Mouse (Mus musculus): ENCODE measurements around the gene Fam104a. TPM values are rescaled to one million over a fixed set of nuclear protein-coding genes. Genes with fewer than 3 reads are reported as not detected.

Gene Fam104a
- polyA plus RNA-seq (2014; fragmentation: Nextera tagmentation; extraction: Ambion mirVana): 42.9 and 46.1 TPM in 2 replicates

GRCm38 (mm10) chr11:113683957-113684706 lies at the start of gene Fam104a, which contains the start of gene D11Wsu47e:
Gene Fam104a (minus strand): TSS chr11:113684155.
Gene D11Wsu47e (plus strand): TSS chr11:113684412.
- peak within 1 kb of the TSS; percentile 64 for H3K9ac ChIP-seq (replicated peaks; ENCODE audit: low read length)
- no peaks in the 10 kb centered on the region for H3K9me3 ChIP-seq (ENCODE audit: control insufficient read depth, low read length)
- H3K27ac ChIP-seq (replicated peaks; ENCODE audit: low read depth, low read length): peak within 1 kb of the TSS; percentile 91
- peaks cover 17% of the 10 kb centered on the region for H3K36me3 ChIP-seq (ENCODE audit: control insufficient read depth, insufficient read depth, low read length)
- peak; percentile 95 for ATAC-seq (ENCODE audit: low FRiP score, low TSS enrichment)
- H3K4me3 ChIP-seq (replicated peaks; ENCODE audit: low read depth, low read length): peak within 1 kb of the TSS; percentile 91
- H3K27me3 ChIP-seq (ENCODE audit: control insufficient read depth, insufficient read depth, low read length): no peaks in the 10 kb centered on the region
- peak; percentile 99 for DNase-seq
- peak within 1 kb of the TSS; percentile 92 for H3K4me2 ChIP-seq (ENCODE audit: low read length)
- H3K4me1 ChIP-seq (ENCODE audit: control insufficient read depth, insufficient read depth, low read length): peaks cover 39% of the 10 kb centered on the region
- under 1% methylated on average over 73 of the region's 73 CpGs for WGBS

DNA sequence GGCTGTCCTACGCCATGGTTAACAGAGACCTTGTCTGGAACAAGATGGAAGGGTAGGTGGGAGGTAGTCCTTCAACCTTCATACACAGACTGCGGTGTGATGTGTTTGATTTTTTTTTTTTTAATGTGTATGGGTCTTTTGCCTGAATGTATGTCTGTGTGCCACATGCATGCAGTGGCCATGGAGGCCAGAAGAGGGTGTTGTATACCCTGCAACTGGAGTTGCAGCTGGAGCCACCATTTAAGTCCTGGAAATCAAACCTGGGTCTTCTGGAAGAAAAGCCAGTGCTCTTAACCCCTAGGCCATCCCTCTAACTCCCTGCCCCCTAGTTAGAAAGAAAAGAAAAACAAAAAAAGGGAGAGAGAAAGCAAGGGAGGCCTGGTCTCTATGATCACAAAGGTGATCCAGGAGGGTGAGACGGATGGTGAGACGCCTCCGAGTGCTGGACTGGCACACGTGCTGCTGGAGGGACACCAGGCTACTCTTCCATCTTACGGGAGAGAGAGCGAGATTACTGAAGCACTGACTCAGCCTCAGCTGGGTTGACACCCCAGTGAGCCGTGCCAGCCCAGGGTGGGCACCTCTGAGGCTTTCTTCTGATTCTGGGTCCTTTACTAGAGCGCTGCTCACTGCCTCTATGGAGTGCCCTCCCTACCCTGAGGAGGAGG lies 48.1 kb upstream of the Fam104a start:
- DNase-seq: no peak
- 92% methylated on average over 10 of the region's 10 CpGs for WGBS
- Histone ChIP-seq H3K27ac (replicated peaks; ENCODE audit: low read depth, low read length) (no peak overlapping the region), H3K36me3 (ENCODE audit: control insufficient read depth, insufficient read depth, low read length) (peaks cover 26% of the 10 kb centered on the region), H3K4me1 (ENCODE audit: control insufficient read depth, insufficient read depth, low read length) (no peaks in the 10 kb centered on the region), H3K27me3 (ENCODE audit: control insufficient read depth, insufficient read depth, low read length) (no peaks in the 10 kb centered on the region), H3K9ac (replicated peaks; ENCODE audit: low read length) (no peak overlapping the region), H3K4me2 (ENCODE audit: low read length) (no peak overlapping the region), H3K4me3 (replicated peaks; ENCODE audit: low read depth, low read length) (no peak overlapping the region), H3K9me3 (ENCODE audit: control insufficient read depth, low read length) (no peaks in the 10 kb centered on the region)
- no peak for ATAC-seq (ENCODE audit: low FRiP score, low TSS enrichment)

- no peak for DNase-seq
- Histone ChIP-seq H3K9me3 (ENCODE audit: control insufficient read depth, low read length) (no peaks in the 10 kb centered on the region), H3K27ac (replicated peaks; ENCODE audit: low read depth, low read length) (no peak overlapping the region), H3K4me3 (replicated peaks; ENCODE audit: low read depth, low read length) (no peak overlapping the region), H3K4me2 (ENCODE audit: low read length) (no peak overlapping the region), H3K4me1 (ENCODE audit: control insufficient read depth, insufficient read depth, low read length) (no peaks in the 10 kb centered on the region), H3K9ac (replicated peaks; ENCODE audit: low read length) (no peak overlapping the region), H3K36me3 (ENCODE audit: control insufficient read depth, insufficient read depth, low read length) (peaks cover 34% of the 10 kb centered on the region), H3K27me3 (ENCODE audit: control insufficient read depth, insufficient read depth, low read length) (no peaks in the 10 kb centered on the region)
- ATAC-seq (ENCODE audit: low FRiP score, low TSS enrichment): no peak
- 91% methylated on average over 3 of the region's 3 CpGs for WGBS
Measured at GRCm38 (mm10) chr11:113730879-113731278, 46.9 kb upstream of the Fam104a start.

- Histone ChIP-seq H3K4me1 (ENCODE audit: control insufficient read depth, insufficient read depth, low read length) (no peaks in the 10 kb centered on the region), H3K27ac (replicated peaks; ENCODE audit: low read depth, low read length) (no peak overlapping the region), H3K9ac (replicated peaks; ENCODE audit: low read length) (no peak overlapping the region), H3K27me3 (ENCODE audit: control insufficient read depth, insufficient read depth, low read length) (no peaks in the 10 kb centered on the region), H3K9me3 (ENCODE audit: control insufficient read depth, low read length) (no peaks in the 10 kb centered on the region), H3K4me2 (ENCODE audit: low read length) (no peak overlapping the region), H3K36me3 (ENCODE audit: control insufficient read depth, insufficient read depth, low read length) (peaks cover 37% of the 10 kb centered on the region), H3K4me3 (replicated peaks; ENCODE audit: low read depth, low read length) (no peak overlapping the region)
- 67% methylated on average over 8 of the region's 8 CpGs for WGBS
- no peak for ATAC-seq (ENCODE audit: low FRiP score, low TSS enrichment)
- DNase-seq: no peak
Measured at GRCm38 (mm10) chr11:113729917-113730316, 46.0 kb upstream of the Fam104a start.

DNA sequence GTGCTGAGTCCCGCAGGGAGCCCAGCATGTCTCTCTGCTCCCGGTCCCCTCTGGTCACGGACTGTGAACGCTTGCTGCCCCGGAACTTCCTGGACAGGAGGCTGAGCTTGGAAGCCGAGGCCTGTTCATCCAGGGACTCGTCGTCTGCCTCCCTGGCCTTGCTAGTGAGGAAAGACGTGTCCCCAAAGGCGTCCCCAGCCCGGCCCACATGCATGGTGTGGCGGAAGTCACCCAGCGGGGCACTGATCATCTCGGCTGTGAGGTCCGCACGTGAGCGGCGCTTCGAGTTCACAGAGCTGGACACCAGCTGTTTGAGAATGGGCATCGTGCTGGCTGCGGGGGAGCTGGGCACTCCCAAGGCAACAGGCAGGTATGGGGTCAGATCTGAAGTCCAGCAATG lies 45.3 kb upstream of the Fam104a start:
- ATAC-seq (ENCODE audit: low FRiP score, low TSS enrichment): no peak
- Histone ChIP-seq H3K4me2 (ENCODE audit: low read length) (no peak overlapping the region), H3K36me3 (ENCODE audit: control insufficient read depth, insufficient read depth, low read length) (peaks cover 37% of the 10 kb centered on the region), H3K27ac (replicated peaks; ENCODE audit: low read depth, low read length) (no peak overlapping the region), H3K27me3 (ENCODE audit: control insufficient read depth, insufficient read depth, low read length) (no peaks in the 10 kb centered on the region), H3K4me3 (replicated peaks; ENCODE audit: low read depth, low read length) (no peak overlapping the region), H3K9ac (replicated peaks; ENCODE audit: low read length) (no peak overlapping the region), H3K4me1 (ENCODE audit: control insufficient read depth, insufficient read depth, low read length) (no peaks in the 10 kb centered on the region), H3K9me3 (ENCODE audit: control insufficient read depth, low read length) (no peaks in the 10 kb centered on the region)
- no peak for DNase-seq
- 82% methylated on average over 21 of the region's 21 CpGs for WGBS

DNA sequence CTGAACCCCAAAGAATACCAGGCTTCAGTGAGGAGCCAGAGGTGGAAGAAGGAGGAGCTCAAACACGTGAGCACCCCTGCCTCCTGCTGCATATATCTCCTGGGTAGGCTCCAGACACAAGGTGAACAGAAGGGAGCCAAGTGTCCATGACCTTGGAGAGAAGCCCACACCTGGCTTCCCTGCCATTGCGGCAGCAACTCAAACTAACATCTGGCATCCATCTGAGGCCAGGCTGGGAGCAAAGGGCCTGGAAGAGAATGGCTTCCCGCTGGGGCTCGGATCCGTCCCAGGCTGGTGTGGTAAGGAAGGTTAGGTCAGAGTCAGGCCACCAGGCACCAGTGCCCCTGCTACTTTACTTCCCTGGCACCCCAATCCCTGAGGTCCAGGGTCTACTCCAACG lies 44.0 kb upstream of the Fam104a start:
- Histone ChIP-seq H3K4me2 (ENCODE audit: low read length) (no peak overlapping the region), H3K27me3 (ENCODE audit: control insufficient read depth, insufficient read depth, low read length) (no peaks in the 10 kb centered on the region), H3K9ac (replicated peaks; ENCODE audit: low read length) (no peak overlapping the region), H3K36me3 (ENCODE audit: control insufficient read depth, insufficient read depth, low read length) (peaks cover 37% of the 10 kb centered on the region), H3K9me3 (ENCODE audit: control insufficient read depth, low read length) (no peaks in the 10 kb centered on the region), H3K4me3 (replicated peaks; ENCODE audit: low read depth, low read length) (no peak overlapping the region), H3K27ac (replicated peaks; ENCODE audit: low read depth, low read length) (no peak overlapping the region), H3K4me1 (ENCODE audit: control insufficient read depth, insufficient read depth, low read length) (no peaks in the 10 kb centered on the region)
- DNase-seq: no peak
- 84% methylated on average over 6 of the region's 6 CpGs for WGBS
- no peak for ATAC-seq (ENCODE audit: low FRiP score, low TSS enrichment)

GRCm38 (mm10) chr11:113726994-113727888 lies 43.3 kb upstream of the Fam104a start:
- H3K27ac ChIP-seq (replicated peaks; ENCODE audit: low read depth, low read length): no peak overlapping the region
- H3K4me2 ChIP-seq (ENCODE audit: low read length): no peak overlapping the region
- WGBS: 93% methylated on average over 14 of the region's 14 CpGs
- no peak overlapping the region for H3K9ac ChIP-seq (replicated peaks; ENCODE audit: low read length)
- H3K36me3 ChIP-seq (ENCODE audit: control insufficient read depth, insufficient read depth, low read length): peaks cover 37% of the 10 kb centered on the region
- H3K9me3 ChIP-seq (ENCODE audit: control insufficient read depth, low read length): no peaks in the 10 kb centered on the region
- no peaks in the 10 kb centered on the region for H3K4me1 ChIP-seq (ENCODE audit: control insufficient read depth, insufficient read depth, low read length)
- no peak overlapping the region for H3K4me3 ChIP-seq (replicated peaks; ENCODE audit: low read depth, low read length)
- H3K27me3 ChIP-seq (ENCODE audit: control insufficient read depth, insufficient read depth, low read length): no peaks in the 10 kb centered on the region
- no peak for ATAC-seq (ENCODE audit: low FRiP score, low TSS enrichment)
- no peak for DNase-seq

- Histone ChIP-seq H3K4me3 (replicated peaks; ENCODE audit: low read depth, low read length) (no peak overlapping the region), H3K27me3 (ENCODE audit: control insufficient read depth, insufficient read depth, low read length) (no peaks in the 10 kb centered on the region), H3K27ac (replicated peaks; ENCODE audit: low read depth, low read length) (no peak overlapping the region), H3K36me3 (ENCODE audit: control insufficient read depth, insufficient read depth, low read length) (peaks cover 37% of the 10 kb centered on the region), H3K9ac (replicated peaks; ENCODE audit: low read length) (no peak overlapping the region), H3K4me2 (ENCODE audit: low read length) (no peak overlapping the region), H3K9me3 (ENCODE audit: control insufficient read depth, low read length) (no peaks in the 10 kb centered on the region), H3K4me1 (ENCODE audit: control insufficient read depth, insufficient read depth, low read length) (no peaks in the 10 kb centered on the region)
- 85% methylated on average over 4 of the region's 4 CpGs for WGBS
- ATAC-seq (ENCODE audit: low FRiP score, low TSS enrichment) (peak; percentile 18; the same call in 1 of the 2 replicates), DNase-seq (no peak)
Measured at GRCm38 (mm10) chr11:113725235-113726048, 41.5 kb upstream of the Fam104a start.

All from midbrain, embryonic 14.5 days (tissue).